Mouse (Mus musculus) spleen, postnatal 10 days (tissue): ENCODE results near the gene Tenm3.

Experiments
- DNase-seq, 2 experiments: peaks; one replicate each; pipeline ENCODE4 v3.0.0; 2021 to 2022; ENCODE audit warnings: low spot score in 2 of 2

The Tenm3 gene

GRCm38 (mm10) chr8:48670387-48670786, 173.4 kb downstream of the Tenm3 start:
- DNase-seq = no peak

GRCm38 (mm10) chr8:48665193-48665592, 178.6 kb downstream of the Tenm3 start:
- no peak for DNase-seq

GRCm38 (mm10) chr8:48659226-48659625, 184.5 kb downstream of the Tenm3 start:
- no peak for DNase-seq

- DNase-seq = no peak
These were observed 188.2 kb downstream of the Tenm3 start for GRCm38 (mm10) chr8:48655381-48656043.

- DNase-seq = no peak
These were observed 193.9 kb downstream of the Tenm3 start for GRCm38 (mm10) chr8:48649845-48650244.

GRCm38 (mm10) chr8:48649415-48649814, 194.3 kb downstream of the Tenm3 start:
- no peak for DNase-seq

- DNase-seq = no peak
These were observed 197.6 kb downstream of the Tenm3 start for GRCm38 (mm10) chr8:48646110-48646509.

GRCm38 (mm10) chr8:48638129-48638528, 205.6 kb downstream of the Tenm3 start:
- DNase-seq = no peak

GRCm38 (mm10) chr8:48636979-48637378, 206.8 kb downstream of the Tenm3 start:
- no peak for DNase-seq

GRCm38 (mm10) chr8:48635815-48636214, 207.9 kb downstream of the Tenm3 start:
- DNase-seq = no peak

- DNase-seq = no peak
These were observed 210.3 kb downstream of the Tenm3 start for GRCm38 (mm10) chr8:48633426-48633825.

- no peak for DNase-seq
These were observed 221.1 kb downstream of the Tenm3 start for GRCm38 (mm10) chr8:48622517-48623153.

GRCm38 (mm10) chr8:48615088-48615487, 228.7 kb downstream of the Tenm3 start:
- no peak for DNase-seq

- no peak for DNase-seq
These were observed 231.7 kb downstream of the Tenm3 start for GRCm38 (mm10) chr8:48611934-48612512.

- DNase-seq = no peak
These were observed 232.6 kb downstream of the Tenm3 start for GRCm38 (mm10) chr8:48611126-48611525.

- DNase-seq = no peak
These were observed 233.4 kb downstream of the Tenm3 start for GRCm38 (mm10) chr8:48610316-48610715.

- no peak for DNase-seq
These were observed 234.1 kb downstream of the Tenm3 start for GRCm38 (mm10) chr8:48609684-48610083.

GRCm38 (mm10) chr8:48604190-48604897, 239.4 kb downstream of the Tenm3 start:
- no peak for DNase-seq

GRCm38 (mm10) chr8:48603165-48603840, 240.4 kb downstream of the Tenm3 start:
- DNase-seq = no peak

- no peak for DNase-seq
These were observed 242.1 kb downstream of the Tenm3 start for GRCm38 (mm10) chr8:48601621-48602020.

- no peak for DNase-seq
These were observed 244.7 kb downstream of the Tenm3 start for GRCm38 (mm10) chr8:48599028-48599427.

GRCm38 (mm10) chr8:48596332-48596731, 247.4 kb downstream of the Tenm3 start:
- DNase-seq = no peak
